Mouse (Mus musculus) gonadal fat pad, adult 2 months (tissue): ENCODE measurements around the gene Ppp1r36. TPM values are rescaled to one million over a fixed set of nuclear protein-coding genes. Genes with fewer than 3 reads are reported as not detected.
"Not testable (repeated sequence)": the region's sequence is repeated elsewhere in the genome, so short reads cannot be mapped to it uniquely, and the experiment has no call there.

Experiments used
- DNase-seq: peaks from one replicate; pipeline ENCODE4 v3.0.0-alpha.2; 2012; ENCODE audit warnings: low read depth
- polyA plus RNA-seq: library from polyadenylated mRNA; depleted of rRNA; stranded (reverse); fragments of >200 nt; gene quantifications from 2 replicates; pipeline ENCODE4 v1.2.3, GENCODE M21; 2012

Gene Ppp1r36
- polyA plus RNA-seq, 1 experiment: 4.0 TPM

DNA sequence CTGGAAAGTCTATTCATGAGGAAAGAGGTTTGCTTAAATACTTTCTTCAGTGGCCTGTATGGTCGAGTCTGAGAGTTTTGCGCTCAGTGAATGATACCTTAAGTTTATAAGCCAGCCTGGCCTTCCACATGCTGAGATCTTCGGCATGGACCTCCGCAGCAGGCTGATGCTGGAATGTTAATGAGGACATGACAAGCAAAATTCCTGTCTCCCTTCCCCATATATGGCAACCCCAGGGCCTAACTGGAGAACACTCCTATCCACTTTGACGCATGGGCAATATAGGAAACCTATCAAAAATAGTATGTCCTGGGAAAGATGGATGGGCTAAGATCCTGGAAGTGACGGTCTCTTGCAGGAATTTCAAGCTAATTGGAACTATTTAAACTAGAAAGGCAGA is 30.8 kb downstream of the Ppp1r36 start:
- DNase-seq: no peak

GRCm38 (mm10) chr12:76452203-76452602 is 34.9 kb downstream of the Ppp1r36 start:
- no peak for DNase-seq

GRCm38 (mm10) chr12:76458445-76458844 is 41.1 kb downstream of the Ppp1r36 start:
- not testable (repeated sequence) for DNase-seq

- no peak for DNase-seq
Observed at GRCm38 (mm10) chr12:76459032-76459431, 41.7 kb downstream of the Ppp1r36 start.

DNA sequence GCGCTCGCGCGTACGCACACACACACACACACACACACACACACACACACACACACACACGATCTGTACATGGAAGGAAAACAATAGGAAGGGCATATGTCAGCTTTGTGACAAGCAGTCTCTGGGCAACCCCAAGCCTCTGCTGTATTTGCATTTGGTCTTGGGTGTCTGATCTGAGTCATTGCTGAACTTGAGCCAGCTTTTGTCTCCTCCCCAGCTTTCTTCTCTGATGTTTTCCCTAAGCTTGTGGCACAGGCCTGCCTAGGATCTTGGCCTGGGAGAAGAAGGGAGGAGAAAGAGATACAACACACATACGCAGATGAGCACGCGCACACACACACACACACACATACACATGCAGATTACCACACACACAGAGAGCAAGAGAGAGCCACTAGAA is 46.1 kb downstream of the Ppp1r36 start:
- no peak for DNase-seq

- DNase-seq: no peak
Observed at GRCm38 (mm10) chr12:76464651-76465252, 47.4 kb downstream of the Ppp1r36 start.

DNA sequence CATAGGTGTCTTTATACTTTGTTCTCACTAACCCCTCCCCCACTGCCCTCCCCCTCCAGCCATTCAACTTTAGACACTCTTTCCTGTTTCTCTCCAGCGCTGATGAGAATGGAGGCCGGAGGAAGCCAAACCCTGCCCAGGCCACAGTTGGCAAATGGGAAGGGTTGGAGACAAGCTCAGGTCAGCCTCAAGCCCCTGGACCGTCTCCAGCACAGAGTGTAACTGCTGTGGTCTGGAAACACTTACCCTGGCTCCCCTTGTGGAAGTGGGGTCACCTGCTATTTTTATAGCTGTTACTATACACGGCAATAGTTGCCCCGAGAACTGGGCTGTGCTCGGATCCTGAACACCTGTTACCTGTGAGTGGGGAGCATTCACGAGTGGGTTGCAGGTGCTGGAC is 49.3 kb downstream of the Ppp1r36 start:
- DNase-seq: no peak

GRCm38 (mm10) chr12:76467256-76467655 is 49.9 kb downstream of the Ppp1r36 start:
- no peak for DNase-seq

DNA sequence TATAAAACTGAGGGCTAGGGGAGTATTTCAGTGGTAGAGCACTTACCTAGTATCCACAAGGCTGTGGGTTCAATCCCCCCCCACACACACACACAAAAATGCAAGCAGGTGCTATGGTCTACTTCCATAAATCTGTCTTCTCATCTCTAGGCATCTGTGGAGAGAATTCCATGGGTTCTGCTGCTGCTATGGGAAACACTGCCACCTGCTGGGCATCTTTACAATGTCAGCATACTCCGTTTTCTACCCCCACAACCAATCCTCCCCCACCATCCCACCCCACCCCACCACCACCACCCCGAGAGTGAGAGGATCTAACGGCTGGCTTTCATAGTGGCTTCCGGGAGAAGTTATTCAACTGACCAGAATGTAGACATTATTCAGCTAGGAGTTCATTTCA is 54.7 kb downstream of the Ppp1r36 start:
- no peak for DNase-seq

- DNase-seq: no peak
Observed at GRCm38 (mm10) chr12:76473562-76474245, 56.4 kb downstream of the Ppp1r36 start.

DNA sequence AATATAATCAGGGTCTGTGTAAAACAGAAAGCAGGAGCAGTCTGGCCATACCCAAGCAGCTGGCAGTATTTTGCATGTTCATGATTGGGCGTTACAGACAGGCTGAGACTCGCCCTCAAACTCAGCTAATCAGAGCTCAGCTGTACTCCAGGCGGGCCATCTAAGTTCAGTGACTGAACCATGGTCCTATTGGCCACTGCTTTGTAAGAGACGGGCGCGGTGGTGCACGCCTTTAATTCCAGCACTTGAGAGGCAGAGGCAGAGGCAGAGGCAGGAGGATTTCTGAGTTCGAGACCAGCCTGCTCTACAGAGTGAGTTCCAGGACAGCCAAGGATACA is 56.9 kb downstream of the Ppp1r36 start:
- DNase-seq: no peak

DNA sequence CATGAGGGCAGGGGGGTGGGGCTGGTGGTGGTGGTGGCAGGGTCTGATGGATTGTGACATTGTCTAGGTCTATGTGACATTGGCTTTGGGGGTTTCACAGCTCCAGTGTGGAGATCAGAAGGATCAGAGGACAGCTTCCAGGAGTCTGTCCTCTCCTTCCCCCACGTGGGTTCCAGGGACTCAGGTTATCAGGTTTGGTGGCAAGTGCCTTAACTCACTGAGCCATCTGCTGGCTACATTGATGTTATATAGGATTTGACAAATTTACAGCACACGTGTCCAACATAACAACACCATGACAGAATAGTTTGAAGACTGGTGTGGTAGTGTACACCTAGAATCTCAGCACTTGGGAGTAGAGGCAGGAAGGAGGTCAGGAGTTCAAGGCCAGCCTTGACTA is 57.5 kb downstream of the Ppp1r36 start:
- DNase-seq: no peak

DNA sequence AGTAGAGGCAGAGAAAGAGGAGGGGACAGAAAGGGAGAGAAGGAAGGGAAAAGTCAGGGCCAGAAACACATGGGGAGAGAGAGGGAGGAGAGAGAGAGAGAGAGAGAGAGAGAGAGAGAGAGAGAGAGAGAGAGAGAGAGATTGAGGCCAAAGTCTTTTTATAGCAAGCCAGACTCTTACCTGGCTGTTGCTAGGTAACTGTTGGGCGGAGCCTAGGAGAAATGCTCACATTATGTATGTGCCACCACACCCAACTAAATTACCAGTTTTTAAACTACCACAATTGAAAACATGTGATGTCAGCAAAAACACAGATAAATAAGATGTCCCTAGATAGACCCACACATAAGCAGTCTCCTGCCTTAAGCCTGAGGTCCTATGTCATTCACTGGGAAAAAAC is 58.8 kb downstream of the Ppp1r36 start:
- no peak for DNase-seq

DNA sequence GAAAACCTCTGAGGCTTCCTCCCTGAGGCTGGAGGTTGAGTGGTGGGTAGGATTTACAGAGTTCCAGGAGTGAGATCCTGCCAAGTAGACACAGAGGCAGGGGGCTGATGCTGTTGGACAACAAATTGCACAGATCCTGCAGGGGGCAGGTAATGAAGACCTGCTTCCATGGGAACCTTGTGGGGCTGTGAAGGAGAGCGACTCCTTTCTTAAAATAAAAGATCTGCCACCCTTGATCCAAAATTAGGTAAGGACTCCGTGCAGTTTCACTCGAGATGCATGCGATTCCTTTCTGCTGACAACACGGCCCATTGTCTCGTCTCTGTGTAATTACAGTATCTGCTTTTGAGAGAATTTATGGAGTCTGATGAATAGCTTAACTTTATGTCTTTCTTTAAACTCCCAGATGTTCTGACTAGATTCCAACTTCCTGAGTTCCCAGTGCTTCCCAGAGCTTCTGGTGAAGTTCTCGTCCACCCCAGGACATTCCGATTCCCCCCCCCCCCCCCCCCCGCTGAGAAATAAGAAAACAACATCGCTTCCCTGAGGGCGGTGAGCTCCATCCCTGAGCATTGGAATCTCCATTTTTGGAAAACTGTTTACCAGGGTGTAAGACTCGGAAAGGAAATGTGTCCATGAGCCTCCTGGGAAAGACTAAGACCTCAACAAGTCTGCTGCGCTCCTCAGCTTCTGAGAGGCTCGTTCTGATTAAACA is 61.1 kb downstream of the Ppp1r36 start:
- no peak for DNase-seq

DNA sequence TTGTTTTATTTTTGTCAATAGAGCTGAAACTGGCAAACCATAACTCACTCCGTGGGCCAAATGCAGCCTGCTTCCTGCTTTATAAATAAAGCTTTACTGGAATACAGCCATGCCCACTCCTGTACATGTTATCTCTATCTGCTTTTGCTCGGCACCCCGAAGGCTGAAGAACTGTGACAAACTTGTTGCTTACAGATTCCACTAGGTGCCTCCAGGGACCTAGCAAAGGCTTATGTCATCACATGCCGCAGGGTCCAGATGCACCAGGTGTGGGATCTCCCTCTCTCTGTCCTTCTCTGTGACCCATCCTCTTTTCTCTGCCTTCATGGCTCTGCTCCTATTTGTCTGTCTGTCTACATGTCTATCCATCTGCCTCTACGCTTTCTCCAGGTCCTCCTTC is 61.8 kb downstream of the Ppp1r36 start:
- no peak for DNase-seq

DNA sequence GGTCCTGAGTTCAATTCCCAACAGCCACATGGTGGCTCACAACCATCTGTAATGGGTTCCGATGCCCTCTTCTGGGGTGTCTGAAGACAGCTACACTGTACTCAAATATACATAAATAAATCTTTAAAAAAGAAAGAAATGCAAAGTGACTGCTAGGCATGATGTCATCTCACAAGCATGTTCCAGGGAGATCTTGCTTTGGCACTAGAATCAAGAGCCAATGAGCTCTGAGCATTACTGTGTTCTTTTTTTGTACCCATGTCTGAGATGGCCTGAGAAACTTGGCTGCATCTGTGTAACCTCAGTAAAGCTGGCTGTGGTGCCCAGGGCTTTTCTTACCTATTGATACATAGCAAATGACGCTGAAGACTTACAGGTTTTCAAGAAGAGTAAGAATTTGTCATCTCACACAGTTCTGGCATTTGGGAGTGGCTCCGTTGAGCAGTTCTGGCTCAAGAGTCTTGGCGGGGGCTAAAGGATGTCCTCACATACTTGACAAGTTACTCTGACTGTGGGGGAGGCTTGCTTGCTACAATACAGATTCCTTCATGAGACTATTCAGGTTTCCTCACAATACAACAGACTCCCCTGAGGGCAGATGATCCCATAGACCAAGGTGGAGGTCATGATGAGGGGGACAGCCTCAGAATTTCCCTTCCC is 62.6 kb downstream of the Ppp1r36 start:
- DNase-seq: no peak

- DNase-seq: no peak
Observed at GRCm38 (mm10) chr12:76482446-76482845, 65.1 kb downstream of the Ppp1r36 start.

DNA sequence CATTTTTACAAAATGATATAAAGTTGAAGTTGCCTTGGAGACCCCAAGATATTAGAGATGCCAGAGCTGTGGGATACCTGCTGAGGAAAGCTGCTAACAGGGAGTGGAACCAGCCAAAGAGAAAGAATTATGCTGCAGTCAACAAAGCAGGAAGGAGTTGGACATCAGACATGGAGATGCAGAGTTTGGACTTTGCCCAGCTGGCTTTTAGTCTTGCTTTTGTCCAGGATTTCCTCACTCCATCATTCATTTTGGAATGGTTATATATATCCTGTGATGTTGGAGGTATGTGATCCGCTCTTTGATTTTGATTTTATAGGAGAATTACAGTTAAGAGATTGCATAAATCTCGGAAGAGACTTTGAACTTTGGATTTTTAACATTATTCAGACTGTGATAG is 65.6 kb downstream of the Ppp1r36 start:
- no peak for DNase-seq

DNA sequence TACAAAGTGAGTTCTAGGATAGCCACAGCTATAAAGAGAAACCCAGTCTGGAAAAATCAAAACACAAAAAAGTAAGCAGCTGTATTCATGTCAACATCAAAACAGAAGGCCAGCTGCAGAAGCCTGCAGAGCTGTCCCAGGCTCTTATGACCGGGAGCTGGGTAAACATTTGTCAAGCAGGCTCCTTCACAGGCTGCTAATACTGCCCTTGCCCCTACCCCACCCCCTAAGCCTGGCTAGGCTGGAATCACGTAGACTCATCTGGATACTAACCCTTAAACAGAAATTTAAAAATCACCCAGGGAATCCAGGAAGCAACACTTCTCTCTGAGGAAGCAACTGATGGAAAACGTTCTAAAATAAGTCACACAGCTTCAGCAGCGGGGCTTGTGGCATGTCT is 67.5 kb downstream of the Ppp1r36 start:
- DNase-seq: no peak

- DNase-seq: no peak
Observed at GRCm38 (mm10) chr12:76485381-76485780, 68.0 kb downstream of the Ppp1r36 start.

DNA sequence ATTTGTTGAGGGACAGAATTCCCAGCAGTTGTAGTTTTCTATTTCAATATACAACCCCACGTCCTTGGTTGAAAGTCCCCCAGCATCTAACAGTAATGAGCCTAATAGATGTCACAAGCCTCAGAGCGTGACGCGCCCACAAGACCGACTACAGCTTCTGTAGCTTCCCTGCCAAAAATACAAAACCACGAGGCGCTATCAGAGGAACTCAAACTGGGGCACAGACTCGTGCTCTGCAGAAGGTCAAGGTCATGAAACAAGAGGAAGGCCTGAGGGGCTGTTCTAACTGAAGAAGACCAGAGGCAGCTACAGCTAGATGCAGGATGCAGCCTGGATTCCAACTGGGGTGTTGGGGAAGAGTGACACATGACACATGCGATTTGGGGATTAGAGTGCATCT is 69.6 kb downstream of the Ppp1r36 start:
- DNase-seq: no peak
